Mouse (Mus musculus): ENCODE data around the gene Slc25a34.

- TF ChIP-seq CTCF (IDR thresholded peaks at IDR 0.05; ENCODE audit: insufficient read depth, low read length) (no peak), POLR2A (IDR thresholded peaks at IDR 0.05; ENCODE audit: borderline replicate concordance, extremely low read depth, low read depth, low read length) (no peak)
Measured at GRCm38 (mm10) chr4:141641353-141641771, 17.7 kb upstream of the Slc25a34 start.
